Mouse (Mus musculus) liver, embryonic 12.5 days (tissue): ENCODE results near the gene Gm21969. TPM values are rescaled to one million over a fixed set of nuclear protein-coding genes. Genes with fewer than 3 reads are reported as not detected.

Source experiments
- microRNA-seq: library from miRNA; unstranded; fragments of <30 nt; microRNA quantifications from one replicate; pipeline ENCODE4, GENCODE M21; 2017
- polyA plus RNA-seq: library from polyadenylated mRNA; unstranded; fragments of >200 nt; fragmentation: Nextera tagmentation; extraction: Ambion mirVana; gene quantifications from 2 replicates; pipeline ENCODE4 v1.2.1, GENCODE M21; 2016

Gm21969 gene
- polyA plus RNA-seq, 1 experiment from 2014 or later: not detected

Small RNA genes within 50 kb of the gene (microRNA-seq; reads per million reads assigned to microRNA genes)
- gene Gm25571 (not detected), gene Mir7020 (not detected)

Other genes with a start within 250 kb of the Gm21969 start
- 1.8 and 2.3 TPM in 2 replicates for gene Iffo2, start 72.6 kb upstream of the Gm21969 start, polyA plus RNA-seq
- 49.4 and 52.0 TPM in 2 replicates for gene Aldh4a1, start 19.7 kb downstream of the Gm21969 start, polyA plus RNA-seq
- gene Tas1r2, start 50.4 kb downstream of the Gm21969 start, polyA plus RNA-seq: not detected in 2 replicates
- 0.07 TPM in 1 of 2 replicates, not detected in the other for gene Pax7, start 230.3 kb downstream of the Gm21969 start, polyA plus RNA-seq